Mouse (Mus musculus) intestine, embryonic 16.5 days (tissue): ENCODE data around the gene Atxn3. TPM values are rescaled to one million over a fixed set of nuclear protein-coding genes. Genes with fewer than 3 reads are reported as not detected.
"Not testable (repeated sequence)": the region's sequence is repeated elsewhere in the genome, so short reads cannot be mapped to it uniquely, and the experiment has no call there.

Source experiments
- ATAC-seq: fragments of 200-750 bp; cut with Nextera tagmentation; 2 replicates; pipeline ENCODE4 v1.8.0; 2017; ENCODE audit warnings: moderate TSS enrichment, moderate library complexity
- H3K27ac ChIP-seq: fragments of 300-500 bp; sonication (generic); 2 replicates; pipeline ENCODE4 v1.5.1; 2014; ENCODE audit warnings: mild to moderate bottlenecking, low read length
- H3K27me3 ChIP-seq: fragments of 300-500 bp; sonication (generic); replicated peaks from 2 replicates; pipeline ENCODE4 v1.6.1; 2014; ENCODE audit warnings: low read length, control low read depth, mixed read lengths; ENCODE audit not compliant: control insufficient read depth, insufficient read depth
- H3K36me3 ChIP-seq: fragments of 300-500 bp; sonication (generic); 2 replicates; pipeline ENCODE4 v1.6.1; 2014; ENCODE audit warnings: low read length, control low read depth; ENCODE audit not compliant: control insufficient read depth, insufficient read depth
- H3K4me1 ChIP-seq: fragments of 300-500 bp; sonication (generic); 2 replicates; pipeline ENCODE4 v1.6.1; 2014; ENCODE audit warnings: low read length, control low read depth, mixed read lengths; ENCODE audit not compliant: control insufficient read depth, insufficient read depth
- H3K4me2 ChIP-seq: fragments of 300-500 bp; sonication (generic); 2 replicates; pipeline ENCODE4 v1.6.1; 2014; ENCODE audit warnings: low read depth, low read length, control low read depth
- H3K4me3 ChIP-seq: fragments of 300-500 bp; sonication (generic); 2 replicates; pipeline ENCODE4 v1.5.1; 2014; ENCODE audit warnings: mild to moderate bottlenecking, low read length
- H3K9ac ChIP-seq: fragments of 300-500 bp; sonication (generic); 2 replicates; pipeline ENCODE4 v1.6.1; 2014; ENCODE audit warnings: low read depth, low read length
- H3K9me3 ChIP-seq: fragments of 300-500 bp; sonication (generic); 2 replicates; pipeline ENCODE4 v1.6.1; 2016; ENCODE audit warnings: low read length, control low read depth; ENCODE audit not compliant: control insufficient read depth
- WGBS: fragments of 180-500 bp; shearing (Covaris S2); extraction: QIAGEN DNeasy Blood & Tissue Kit; methylation state at CpG from one replicate; pipeline ENCODE4 v1.1.7; 2014; 5-methylcytosine and 5-hydroxymethylcytosine counted together
- polyA plus RNA-seq: library from polyadenylated mRNA; unstranded; fragments of >200 nt; fragmentation: Nextera tagmentation; extraction: Ambion mirVana; gene quantifications from 2 replicates; pipeline ENCODE4 v1.2.1, GENCODE M21; 2015

Atxn3 gene
- polyA plus RNA-seq, 1 experiment from 2014 or later: 13.1 TPM

- no peak for ATAC-seq
- Histone ChIP-seq H3K4me2 (no peak overlapping the region), H3K9ac (no peak overlapping the region), H3K4me1 (peaks cover 10% of the 10 kb centered on the region), H3K27ac (no peak overlapping the region), H3K36me3 (no peaks in the 10 kb centered on the region), H3K9me3 (no peaks in the 10 kb centered on the region), H3K27me3 (no peaks in the 10 kb centered on the region), H3K4me3 (no peak overlapping the region)
- WGBS: 94% methylated on average over 3 of the region's 3 CpGs
Observed at GRCm38 (mm10) chr12:101972230-101972629, 14.2 kb upstream of the Atxn3 start.

- no peaks in the 10 kb centered on the region for H3K9me3 ChIP-seq
- ATAC-seq: no peak
- 0 out of 2 replicates have a peak, but pooled peaks cover 3% of the 10 kb centered on the region for H3K4me1 ChIP-seq
- H3K27me3 ChIP-seq: no peaks in the 10 kb centered on the region
- H3K36me3 ChIP-seq: no peaks in the 10 kb centered on the region
- H3K27ac ChIP-seq: no peak overlapping the region
- H3K9ac ChIP-seq: no peak overlapping the region
- H3K4me3 ChIP-seq: no peak overlapping the region
- 96% methylated on average over 2 of the region's 2 CpGs for WGBS
- H3K4me2 ChIP-seq: no peak overlapping the region
Observed at GRCm38 (mm10) chr12:101971311-101971710, 13.3 kb upstream of the Atxn3 start.

GRCm38 (mm10) chr12:101958960-101959780 is 1.1 kb upstream of the Atxn3 start:
- H3K4me3 ChIP-seq, H3K9me3 ChIP-seq, H3K27ac ChIP-seq, ATAC-seq, H3K4me1 ChIP-seq, H3K9ac ChIP-seq, H3K27me3 ChIP-seq, H3K36me3 ChIP-seq: not testable (repeated sequence)
- H3K4me2 ChIP-seq: peak overlapping the region; percentile 43
- 92% methylated on average over 5 of the region's 5 CpGs for WGBS

- Histone ChIP-seq H3K27me3 (no peaks in the 10 kb centered on the region), H3K27ac (no peak overlapping the region), H3K9ac (no peak overlapping the region), H3K9me3 (no peaks in the 10 kb centered on the region), H3K4me3 (peak overlapping the region; percentile 16), H3K4me2 (peak overlapping the region; percentile 43), H3K4me1 (peaks cover 3% of the 10 kb centered on the region; the same call in 1 of the 2 replicates), H3K36me3 (no peaks in the 10 kb centered on the region)
- ATAC-seq: 0 out of 2 replicates have a peak, but pooled peaks have one; percentile 13
- 51% methylated on average over 9 of the region's 9 CpGs for WGBS
Observed at GRCm38 (mm10) chr12:101958556-101958955, 510 bp upstream of the Atxn3 start.

- no peak; the same call in 1 of the 2 replicates for ATAC-seq
- Histone ChIP-seq H3K27me3 (no peaks in the 10 kb centered on the region), H3K4me1 (peaks cover 3% of the 10 kb centered on the region; the same call in 1 of the 2 replicates), H3K4me2 (peak overlapping the region; percentile 57), H3K4me3 (peak overlapping the region; percentile 90), H3K27ac (peak overlapping the region; percentile 37; the same call in 1 of the 2 replicates), H3K36me3 (no peaks in the 10 kb centered on the region), H3K9ac (peak overlapping the region; percentile 92), H3K9me3 (no peaks in the 10 kb centered on the region)
- WGBS: 10% methylated on average over 26 of the region's 26 CpGs
Observed at GRCm38 (mm10) chr12:101957079-101957941, 736 bp downstream of the Atxn3 start.

GRCm38 (mm10) chr12:101955821-101956220 is 2.2 kb downstream of the Atxn3 start:
- H3K4me3 ChIP-seq, H3K9ac ChIP-seq, H3K27me3 ChIP-seq, H3K36me3 ChIP-seq, H3K9me3 ChIP-seq, H3K4me1 ChIP-seq, H3K27ac ChIP-seq, H3K4me2 ChIP-seq, ATAC-seq: not testable (repeated sequence)
- WGBS: 95% methylated on average over 8 of the region's 8 CpGs

GRCm38 (mm10) chr12:101948801-101949200 is 9.2 kb downstream of the Atxn3 start:
- ATAC-seq: no peak
- Histone ChIP-seq H3K4me3 (no peak overlapping the region), H3K27me3 (no peaks in the 10 kb centered on the region), H3K4me2 (no peak overlapping the region), H3K4me1 (no peaks in the 10 kb centered on the region), H3K9me3 (no peaks in the 10 kb centered on the region), H3K36me3 (peaks cover 9% of the 10 kb centered on the region), H3K9ac (no peak overlapping the region), H3K27ac (no peak overlapping the region)
- 82% methylated on average over 4 of the region's 4 CpGs for WGBS

- H3K9me3 ChIP-seq: no peaks in the 10 kb centered on the region
- no peaks in the 10 kb centered on the region for H3K27me3 ChIP-seq
- no peak overlapping the region for H3K4me2 ChIP-seq
- ATAC-seq: no peak
- peaks cover 9% of the 10 kb centered on the region for H3K36me3 ChIP-seq
- H3K27ac ChIP-seq: no peak overlapping the region
- H3K4me3 ChIP-seq: no peak overlapping the region
- H3K4me1 ChIP-seq: no peaks in the 10 kb centered on the region
- 84% methylated on average over 8 of the region's 8 CpGs for WGBS
- no peak overlapping the region for H3K9ac ChIP-seq
Observed at GRCm38 (mm10) chr12:101947986-101948385, 10.1 kb downstream of the Atxn3 start.

- no peaks in the 10 kb centered on the region for H3K4me1 ChIP-seq
- H3K4me2 ChIP-seq: no peak overlapping the region
- ATAC-seq: no peak
- H3K27ac ChIP-seq: no peak overlapping the region
- H3K4me3 ChIP-seq: no peak overlapping the region
- H3K36me3 ChIP-seq: peaks cover 16% of the 10 kb centered on the region
- H3K9me3 ChIP-seq: 0 out of 2 replicates have a peak, but pooled peaks cover 4% of the 10 kb centered on the region
- 87% methylated on average over 7 of the region's 7 CpGs for WGBS
- H3K9ac ChIP-seq: no peak overlapping the region
- H3K27me3 ChIP-seq: no peaks in the 10 kb centered on the region
Observed at GRCm38 (mm10) chr12:101937572-101937971, 20.5 kb downstream of the Atxn3 start.
